Mouse (Mus musculus): ENCODE measurements around the gene Mkrn1.
"Not testable (repeated sequence)": the region's sequence is repeated elsewhere in the genome, so short reads cannot be mapped to it uniquely, and the experiment has no call there.

The Mkrn1 gene

GRCm38 (mm10) chr6:39379749-39380148 is 40.5 kb downstream of the Mkrn1 start:
- no peak for DNase-seq (ENCODE audit: low read depth, low spot score)

GRCm38 (mm10) chr6:39379224-39379623 is 41.0 kb downstream of the Mkrn1 start:
- no peak for DNase-seq (ENCODE audit: low read depth, low spot score)

- DNase-seq (ENCODE audit: low read depth, low spot score) = not testable (repeated sequence)
These were observed 42.0 kb downstream of the Mkrn1 start for GRCm38 (mm10) chr6:39378161-39378835.

- peak; percentile 93 for DNase-seq (ENCODE audit: low read depth, low spot score)
These were observed 42.9 kb downstream of the Mkrn1 start, which contains the start of gene Slc37a3 for GRCm38 (mm10) chr6:39377311-39377827. Gene Slc37a3, minus strand, starts transcription at chr6:39377675.

GRCm38 (mm10) chr6:39376775-39377174 is 43.5 kb downstream of the Mkrn1 start:
- no peak for DNase-seq (ENCODE audit: low read depth, low spot score)

GRCm38 (mm10) chr6:39373301-39373955 is 46.8 kb downstream of the Mkrn1 start:
- no peak for DNase-seq (ENCODE audit: low read depth, low spot score)

- no peak for DNase-seq (ENCODE audit: low read depth, low spot score)
These were observed 47.5 kb downstream of the Mkrn1 start for GRCm38 (mm10) chr6:39372727-39373126.

GRCm38 (mm10) chr6:39372042-39372441 is 48.2 kb downstream of the Mkrn1 start:
- DNase-seq (ENCODE audit: low read depth, low spot score) = no peak

GRCm38 (mm10) chr6:39369631-39370030 is 50.6 kb downstream of the Mkrn1 start:
- no peak for DNase-seq (ENCODE audit: low read depth, low spot score)

GRCm38 (mm10) chr6:39362684-39363083 is 57.6 kb downstream of the Mkrn1 start:
- no peak for DNase-seq (ENCODE audit: low read depth, low spot score)

GRCm38 (mm10) chr6:39359207-39359606 is 61.1 kb downstream of the Mkrn1 start:
- DNase-seq (ENCODE audit: low read depth, low spot score) = not testable (repeated sequence)

- peak; percentile 71 for DNase-seq (ENCODE audit: low read depth, low spot score)
These were observed 71.3 kb downstream of the Mkrn1 start for GRCm38 (mm10) chr6:39348946-39349345.

GRCm38 (mm10) chr6:39347880-39348814 is 72.1 kb downstream of the Mkrn1 start:
- peak; percentile 84 for DNase-seq (ENCODE audit: low read depth, low spot score)
